Mouse (Mus musculus) olfactory bulb, adult 2 months (tissue): Measurements from ENCODE around the gene Fsip1. TPM values are rescaled to one million over a fixed set of nuclear protein-coding genes. Genes with fewer than 3 reads are reported as not detected.

Source experiments
- H3K27ac ChIP-seq: fragments of 200-500 bp; 2 replicates; pipeline ENCODE4 v1.5.1; 2012; ENCODE audit warnings: low read depth, low read length; ENCODE audit not compliant: insufficient read depth
- H3K4me1 ChIP-seq: fragments of 200-500 bp; 2 replicates; pipeline ENCODE4 v1.6.1; 2012; ENCODE audit warnings: low read length; ENCODE audit not compliant: control insufficient read depth, insufficient read depth
- H3K4me3 ChIP-seq: fragments of 200-500 bp; 2 replicates; pipeline ENCODE4 v1.5.1; 2012; ENCODE audit warnings: mild to moderate bottlenecking, low read depth, low read length, moderate library complexity; ENCODE audit not compliant: insufficient read depth
- CTCF ChIP-seq: fragments of 200-500 bp; IDR thresholded peaks from 2 replicates; pipeline ENCODE4 v1.5.1; 2012; ENCODE audit warnings: low read depth, mild to moderate bottlenecking, low read length, moderate library complexity; ENCODE audit not compliant: insufficient read depth
- POLR2A ChIP-seq: fragments of 200-500 bp; IDR thresholded peaks from 2 replicates; pipeline ENCODE4 v1.6.1; 2012; ENCODE audit warnings: mild to moderate bottlenecking, low read depth, low read length, moderate library complexity; ENCODE audit not compliant: insufficient read depth
- WGBS: fragments of 180-500 bp; shearing (Covaris S2); methylation state at CpG from one replicate; pipeline ENCODE4 v1.1.7; 2018; 5-methylcytosine and 5-hydroxymethylcytosine counted together
- polyA plus RNA-seq: library from polyadenylated mRNA; stranded (reverse); fragments of >200 nt; gene quantifications from 2 replicates; pipeline ENCODE4 v1.2.4, GENCODE M21; 2012; ENCODE audit warnings: low replicate concordance; ENCODE audit not compliant: missing spikeins, insufficient read depth, insufficient read length

Gene Fsip1
- polyA plus RNA-seq, 1 experiment = not detected

- no peaks in the 10 kb centered on the region for H3K4me1 ChIP-seq
- TF ChIP-seq POLR2A (no peak), CTCF (no peak)
- H3K4me3 ChIP-seq = no peak overlapping the region
- no peak overlapping the region for H3K27ac ChIP-seq
- WGBS = 79% methylated on average over 11 of the region's 11 CpGs
Observed at GRCm38 (mm10) chr2:118125211-118125939, 131.4 kb downstream of the Fsip1 start.

DNA sequence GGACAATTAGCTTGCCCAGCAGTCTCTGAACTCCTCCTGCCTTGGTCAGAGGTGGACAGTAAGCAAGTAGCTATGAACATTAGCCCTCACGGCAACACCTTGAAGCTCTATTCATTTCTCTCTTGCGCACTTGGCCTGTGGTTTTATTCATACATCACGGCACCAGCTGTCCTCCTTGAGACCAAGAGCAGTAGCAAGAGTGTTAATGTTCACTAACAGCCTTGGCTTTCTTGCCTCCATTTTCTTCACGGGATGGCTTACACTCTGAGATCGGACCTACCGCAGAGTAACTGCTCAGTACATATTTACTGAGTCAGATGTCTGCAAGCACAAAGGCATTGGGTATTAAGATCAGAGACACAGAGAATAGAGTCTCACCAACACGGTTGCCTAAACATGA is 132.3 kb downstream of the Fsip1 start:
- Histone ChIP-seq H3K4me1 (no peaks in the 10 kb centered on the region), H3K4me3 (no peak overlapping the region), H3K27ac (no peak overlapping the region)
- 92% methylated on average over 7 of the region's 7 CpGs for WGBS
- TF ChIP-seq CTCF (no peak), POLR2A (no peak)

GRCm38 (mm10) chr2:118123743-118124142 is 133.0 kb downstream of the Fsip1 start:
- TF ChIP-seq POLR2A (no peak), CTCF (no peak)
- Histone ChIP-seq H3K4me3 (no peak overlapping the region), H3K4me1 (no peaks in the 10 kb centered on the region), H3K27ac (no peak overlapping the region)
- 93% methylated on average over 9 of the region's 9 CpGs for WGBS

DNA sequence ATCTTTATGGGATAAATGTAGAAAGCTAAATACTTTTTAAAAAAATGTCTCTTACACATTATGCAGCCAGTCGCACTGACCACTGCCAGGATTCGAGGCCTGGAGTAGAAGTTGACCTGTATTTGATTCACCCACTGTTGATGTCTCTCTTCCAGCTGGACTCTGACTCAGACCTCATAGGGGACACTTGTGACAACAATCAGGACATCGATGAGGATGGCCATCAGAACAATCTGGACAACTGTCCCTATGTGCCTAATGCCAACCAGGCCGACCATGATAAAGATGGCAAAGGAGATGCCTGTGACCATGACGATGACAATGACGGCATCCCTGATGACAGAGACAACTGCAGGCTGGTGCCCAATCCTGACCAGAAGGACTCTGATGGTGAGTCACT is 134.5 kb downstream of the Fsip1 start:
- WGBS = 95% methylated on average over 6 of the region's 6 CpGs
- H3K4me3 ChIP-seq = no peak overlapping the region
- no peaks in the 10 kb centered on the region for H3K4me1 ChIP-seq
- TF ChIP-seq POLR2A (no peak), CTCF (no peak)
- no peak overlapping the region for H3K27ac ChIP-seq

GRCm38 (mm10) chr2:118120751-118121150 is 136.0 kb downstream of the Fsip1 start:
- H3K27ac ChIP-seq = no peak overlapping the region
- H3K4me3 ChIP-seq = no peak overlapping the region
- no peaks in the 10 kb centered on the region for H3K4me1 ChIP-seq
- TF ChIP-seq CTCF (no peak), POLR2A (no peak)
- WGBS = 95% methylated on average over 7 of the region's 7 CpGs

GRCm38 (mm10) chr2:118120095-118120494 is 136.7 kb downstream of the Fsip1 start:
- Histone ChIP-seq H3K27ac (no peak overlapping the region), H3K4me1 (no peaks in the 10 kb centered on the region), H3K4me3 (no peak overlapping the region)
- 96% methylated on average over 11 of the region's 11 CpGs for WGBS
- TF ChIP-seq POLR2A = no peak
- TF ChIP-seq CTCF = no peak

- WGBS = 97% methylated on average over 12 of the region's 12 CpGs
Observed at GRCm38 (mm10) chr2:118119684-118120083, 137.1 kb downstream of the Fsip1 start.

GRCm38 (mm10) chr2:118118515-118118914 is 138.3 kb downstream of the Fsip1 start:
- WGBS = 94% methylated on average over 7 of the region's 7 CpGs
- no peak overlapping the region for H3K27ac ChIP-seq
- no peak for TF ChIP-seq POLR2A
- no peak for TF ChIP-seq CTCF
- no peaks in the 10 kb centered on the region for H3K4me1 ChIP-seq
- H3K4me3 ChIP-seq = no peak overlapping the region

More at GRCm38 (mm10) chr2:118119684-118120083, 137.1 kb downstream of the Fsip1 start:
- TF ChIP-seq CTCF = no peak
- no peak for TF ChIP-seq POLR2A
- H3K4me3 ChIP-seq = no peak overlapping the region
- H3K27ac ChIP-seq = no peak overlapping the region
- no peaks in the 10 kb centered on the region for H3K4me1 ChIP-seq

DNA sequence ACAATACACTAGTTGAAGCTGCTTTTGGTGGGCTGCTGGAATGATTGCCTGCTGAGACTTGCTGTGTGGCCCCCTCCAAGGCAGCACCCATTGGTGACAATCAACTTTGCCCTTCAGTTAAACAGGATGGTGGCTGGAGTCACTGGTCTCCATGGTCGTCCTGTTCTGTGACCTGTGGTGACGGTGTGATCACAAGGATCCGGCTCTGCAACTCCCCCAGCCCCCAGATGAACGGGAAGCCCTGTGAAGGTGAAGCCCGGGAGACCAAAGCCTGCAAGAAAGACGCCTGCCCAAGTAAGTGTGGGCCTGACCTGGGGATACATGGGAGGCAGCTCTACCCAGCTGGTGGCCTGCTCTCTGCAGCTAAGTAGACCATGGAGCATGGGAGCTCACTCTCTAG is 138.7 kb downstream of the Fsip1 start:
- 0 out of 2 replicates have a peak, but pooled peaks cover 3% of the 10 kb centered on the region for H3K4me1 ChIP-seq

More for the DNA sequence above, 138.7 kb downstream of the Fsip1 start:
- H3K4me3 ChIP-seq = no peak overlapping the region
- TF ChIP-seq CTCF = no peak
- 86% methylated on average over 6 of the region's 6 CpGs for WGBS
- H3K27ac ChIP-seq = no peak overlapping the region
